Mouse (Mus musculus): ENCODE measurements around the gene Syt1. TPM values are rescaled to one million over a fixed set of nuclear protein-coding genes. Genes with fewer than 3 reads are reported as not detected.

The Syt1 gene
- total RNA-seq, 2 experiments from 2014 or later: 1,117 to 1,180 TPM

GRCm38 (mm10) chr10:108892441-108892840 is 118.3 kb downstream of the Syt1 start:
- no peak for DNase-seq (ENCODE audit: low spot score in 2 of 2)
- intact Hi-C loops (cut with DNase I): no loop called here

DNA sequence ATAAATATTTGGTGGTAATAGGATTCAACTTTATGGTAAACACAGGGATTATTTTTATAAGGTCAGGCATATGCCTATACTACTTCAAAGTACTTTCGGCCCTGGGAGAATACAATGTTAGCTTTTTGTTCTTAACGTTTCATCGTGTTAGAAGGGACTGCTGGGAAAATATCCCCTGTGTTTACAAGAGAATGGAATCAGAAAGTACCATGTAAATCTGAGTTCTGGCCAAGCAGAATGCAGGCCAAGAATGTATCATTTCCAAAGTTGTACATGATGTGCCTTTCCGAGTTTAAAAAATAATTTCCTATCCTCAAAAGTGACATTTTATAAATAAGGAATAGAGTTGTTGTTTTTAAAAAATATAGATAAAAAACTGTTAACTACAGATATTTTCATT is 121.7 kb downstream of the Syt1 start:
- no peak for DNase-seq (ENCODE audit: low spot score in 2 of 2)
- intact Hi-C loops (cut with DNase I): no loop called here

DNA sequence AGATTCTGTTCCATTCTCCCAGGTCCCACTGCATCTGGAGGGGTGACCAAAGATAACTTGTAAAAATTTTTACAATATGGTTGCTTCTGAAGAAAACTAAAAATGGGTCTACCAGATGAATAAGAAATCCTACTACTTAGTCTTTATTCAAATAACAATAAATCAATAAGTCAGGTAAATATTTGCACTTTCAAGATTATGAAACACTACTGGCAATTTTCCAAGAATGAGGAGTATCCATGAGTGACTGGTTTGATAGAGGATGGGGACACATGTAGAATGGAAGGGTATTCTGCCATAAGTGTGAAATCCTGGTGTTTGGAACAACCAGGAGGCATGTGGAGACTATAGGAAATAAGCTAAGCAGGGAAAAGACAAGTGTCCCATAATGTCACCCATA is 124.0 kb downstream of the Syt1 start:
- intact Hi-C loops (cut with DNase I): no loop called here
- DNase-seq (ENCODE audit: low spot score in 2 of 2): no peak

DNA sequence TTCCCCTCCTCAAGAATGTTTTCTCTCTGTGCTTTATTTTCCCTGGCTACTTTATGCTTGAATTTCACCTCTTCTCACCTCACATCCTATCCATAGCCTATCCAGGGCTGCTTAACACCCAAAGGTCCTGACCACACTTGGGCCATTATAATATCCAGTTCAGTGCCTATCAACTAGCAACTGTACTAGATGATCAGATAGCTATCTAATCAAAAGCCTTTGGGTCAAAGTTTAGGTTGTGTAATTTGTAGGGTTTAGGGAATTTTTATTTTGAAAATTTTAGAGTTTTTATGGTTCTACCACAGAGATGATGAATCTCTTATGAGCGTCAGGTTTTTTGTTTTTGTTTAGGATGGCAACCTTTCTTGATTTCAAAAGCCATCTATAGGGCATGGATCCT is 125.0 kb downstream of the Syt1 start:
- intact Hi-C loops (cut with DNase I): no loop called here
- DNase-seq (ENCODE audit: low spot score in 2 of 2): no peak

DNA sequence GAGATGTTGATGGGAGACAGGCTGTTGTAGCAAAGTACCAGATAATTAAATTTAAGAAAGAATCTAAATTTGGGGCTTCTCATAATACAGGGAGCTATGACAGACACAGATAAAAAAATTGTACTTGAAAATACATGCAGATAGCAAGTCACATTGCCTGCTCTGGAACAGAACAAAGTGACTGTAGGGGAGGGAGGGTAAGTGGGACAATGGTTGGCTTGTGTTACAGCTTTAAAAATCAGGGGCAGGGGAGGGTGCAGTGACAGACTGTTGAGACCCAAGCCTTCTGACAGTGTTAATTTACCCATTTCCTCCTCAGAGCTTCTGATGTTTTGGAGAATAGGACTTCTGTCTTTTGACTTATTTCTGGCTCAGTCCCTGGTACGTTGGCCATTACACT is 126.3 kb downstream of the Syt1 start:
- intact Hi-C loops (cut with DNase I): no loop called here
- no peak for DNase-seq (ENCODE audit: low spot score in 2 of 2)

GRCm38 (mm10) chr10:108880372-108880771 is 130.4 kb downstream of the Syt1 start:
- no peak for DNase-seq (ENCODE audit: low spot score in 2 of 2)
- intact Hi-C loops (cut with DNase I): no loop called here

DNA sequence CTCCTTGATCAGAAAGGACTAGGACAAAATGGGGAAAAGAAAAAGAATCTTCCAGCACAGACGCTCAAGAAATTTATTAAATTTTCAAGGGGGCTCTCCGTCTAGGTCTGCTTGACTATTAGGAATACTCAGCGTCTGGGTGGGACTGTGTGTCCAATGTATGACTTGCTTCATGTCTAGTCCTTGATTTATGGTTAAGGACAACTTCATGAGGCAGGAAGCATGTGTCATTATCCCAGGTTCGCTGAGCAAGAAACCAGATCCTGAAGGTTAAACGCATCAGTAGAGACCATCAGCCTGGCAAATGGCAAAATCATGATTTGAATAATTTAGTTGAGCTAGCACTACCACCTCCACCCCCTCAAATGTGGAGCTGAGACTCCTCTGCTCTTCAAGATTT is 135.1 kb downstream of the Syt1 start:
- intact Hi-C loops (cut with DNase I): no loop called here
- no peak for DNase-seq (ENCODE audit: low spot score in 2 of 2)

GRCm38 (mm10) chr10:108874687-108875086 is 136.1 kb downstream of the Syt1 start:
- no peak for DNase-seq (ENCODE audit: low spot score in 2 of 2)
- intact Hi-C loops (cut with DNase I): no loop called here

- intact Hi-C loops (cut with DNase I): no loop called here
- no peak for DNase-seq (ENCODE audit: low spot score in 2 of 2)
Measured at GRCm38 (mm10) chr10:108872359-108872758, 138.4 kb downstream of the Syt1 start.

- no peak for DNase-seq (ENCODE audit: low spot score in 2 of 2)
- intact Hi-C loops (cut with DNase I): no loop called here
Measured at GRCm38 (mm10) chr10:108870586-108870985, 140.2 kb downstream of the Syt1 start.

GRCm38 (mm10) chr10:108868136-108868535 is 142.6 kb downstream of the Syt1 start:
- peak in 1 of 2 experiments; percentile 72 for DNase-seq (ENCODE audit: low spot score in 2 of 2)
- intact Hi-C loops (cut with DNase I): no loop called here

GRCm38 (mm10) chr10:108867202-108867601 is 143.6 kb downstream of the Syt1 start:
- intact Hi-C loops (cut with DNase I): no loop called here
- no peak for DNase-seq (ENCODE audit: low spot score in 2 of 2)

DNA sequence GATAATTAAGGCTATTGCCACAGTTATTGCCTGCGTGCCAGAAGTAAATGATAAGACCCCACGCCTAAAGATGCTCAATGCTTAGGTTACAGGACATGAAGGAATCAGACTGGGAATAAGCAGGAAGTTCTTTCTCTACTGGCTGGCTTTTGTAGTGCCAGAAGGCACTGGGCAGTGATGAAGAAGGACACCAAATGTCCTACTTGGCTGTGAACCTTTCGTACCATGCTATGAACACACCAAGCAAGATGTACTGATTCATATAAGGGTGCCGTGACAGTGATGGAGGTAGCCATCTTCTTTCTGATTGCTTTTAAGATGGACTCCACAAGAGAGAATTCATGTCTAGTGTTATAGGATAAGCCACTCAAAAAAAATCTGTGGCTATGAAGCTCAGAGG is 145.2 kb downstream of the Syt1 start:
- DNase-seq (ENCODE audit: low spot score in 2 of 2): no peak
- intact Hi-C loops (cut with DNase I): no loop called here

DNA sequence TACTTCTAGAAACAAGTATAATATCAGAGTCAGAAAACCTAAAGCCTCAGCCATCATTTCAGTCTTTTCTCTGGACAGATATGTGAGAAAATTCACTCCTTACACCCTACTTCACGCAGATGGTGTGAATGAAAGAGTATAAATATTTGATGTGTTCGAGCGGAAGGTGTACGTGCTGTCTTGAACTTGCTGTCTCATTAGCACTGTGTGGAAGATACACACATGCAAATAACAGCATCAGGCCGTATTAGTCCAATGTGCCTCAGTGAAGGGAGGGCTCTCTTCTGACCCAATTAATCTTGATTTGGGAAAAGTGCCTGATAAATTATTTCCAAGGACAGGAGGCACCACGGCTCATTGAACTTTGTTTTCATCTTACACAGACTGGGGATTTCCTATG is 154.8 kb downstream of the Syt1 start:
- DNase-seq (ENCODE audit: low spot score in 2 of 2): no peak
- intact Hi-C loops (cut with DNase I): no loop called here

GRCm38 (mm10) chr10:108852757-108853156 is 158.0 kb downstream of the Syt1 start:
- DNase-seq (ENCODE audit: low spot score in 2 of 2): no peak

GRCm38 (mm10) chr10:108837434-108837833 is 173.3 kb downstream of the Syt1 start:
- peak in 1 of 2 experiments; percentile 73 for DNase-seq (ENCODE audit: low spot score in 2 of 2)
- intact Hi-C loops (cut with DNase I): no loop called here

More at GRCm38 (mm10) chr10:108852757-108853156, 158.0 kb downstream of the Syt1 start:
- intact Hi-C loops (cut with DNase I): no loop called here

DNA sequence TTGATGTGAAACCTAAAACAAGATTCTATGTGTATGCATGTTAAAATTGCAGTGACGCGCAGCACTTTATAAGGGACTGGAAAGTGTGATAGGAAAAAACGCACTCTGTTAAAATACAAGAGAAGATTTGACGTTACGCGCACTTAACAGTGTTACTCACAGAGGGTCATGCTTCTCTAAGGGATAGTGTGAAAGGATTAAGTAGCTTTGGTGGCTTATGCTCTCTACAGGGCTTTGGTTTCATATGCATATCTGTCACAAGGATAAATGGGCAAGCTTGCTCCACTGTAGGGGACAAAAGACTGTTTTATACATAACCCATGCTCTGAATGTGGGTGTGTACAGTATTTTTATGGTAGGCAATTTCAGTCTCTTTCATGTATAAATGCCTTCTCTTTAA is 178.5 kb downstream of the Syt1 start:
- intact Hi-C loops (cut with DNase I): no loop called here
- no peak for DNase-seq (ENCODE audit: low spot score in 2 of 2)

DNA sequence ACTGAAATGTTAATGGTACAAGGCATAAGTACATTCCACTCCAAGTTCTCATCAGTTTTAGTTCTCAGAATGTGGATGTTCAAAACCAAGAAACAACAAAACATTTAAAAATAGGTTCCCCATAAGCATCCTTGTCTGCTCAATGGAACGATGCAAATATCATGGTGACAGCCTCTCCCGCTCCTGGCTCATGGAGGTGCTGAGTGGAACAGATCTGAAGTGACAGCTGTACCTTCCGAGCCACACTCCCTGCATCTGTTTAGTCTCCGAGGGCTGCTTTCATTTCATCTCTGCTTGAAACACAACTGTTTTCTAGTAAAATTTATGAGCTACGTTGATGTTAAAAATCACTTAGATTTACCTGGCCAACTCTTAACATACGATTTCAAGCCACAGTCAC is 179.0 kb downstream of the Syt1 start:
- no peak for DNase-seq (ENCODE audit: low spot score in 2 of 2)
- intact Hi-C loops (cut with DNase I): no loop called here

DNA sequence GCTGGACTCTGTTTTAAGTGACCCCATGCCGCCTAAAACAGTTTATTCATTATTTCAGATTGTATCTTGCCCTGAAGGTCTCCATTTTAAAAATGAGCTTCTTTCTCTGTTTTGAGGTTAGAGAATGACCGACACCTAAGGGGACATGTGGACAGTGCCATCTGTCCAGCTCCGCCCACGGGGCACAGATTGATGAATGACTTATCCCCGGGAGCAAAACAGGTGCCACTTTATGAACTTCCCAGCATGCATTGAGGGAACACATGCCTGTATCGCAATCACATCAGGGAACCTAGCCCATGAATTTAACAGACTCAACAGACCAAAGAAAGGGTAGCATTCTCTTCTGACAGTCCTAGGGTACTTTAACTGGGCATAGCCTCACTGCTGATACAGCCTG is 188.5 kb downstream of the Syt1 start:
- intact Hi-C loops (cut with DNase I): no loop called here
- DNase-seq (ENCODE audit: low spot score in 2 of 2): no peak

- intact Hi-C loops (cut with DNase I): no loop called here
- no peak for DNase-seq (ENCODE audit: low spot score in 2 of 2)
Measured at GRCm38 (mm10) chr10:108815339-108815738, 195.4 kb downstream of the Syt1 start.

DNA sequence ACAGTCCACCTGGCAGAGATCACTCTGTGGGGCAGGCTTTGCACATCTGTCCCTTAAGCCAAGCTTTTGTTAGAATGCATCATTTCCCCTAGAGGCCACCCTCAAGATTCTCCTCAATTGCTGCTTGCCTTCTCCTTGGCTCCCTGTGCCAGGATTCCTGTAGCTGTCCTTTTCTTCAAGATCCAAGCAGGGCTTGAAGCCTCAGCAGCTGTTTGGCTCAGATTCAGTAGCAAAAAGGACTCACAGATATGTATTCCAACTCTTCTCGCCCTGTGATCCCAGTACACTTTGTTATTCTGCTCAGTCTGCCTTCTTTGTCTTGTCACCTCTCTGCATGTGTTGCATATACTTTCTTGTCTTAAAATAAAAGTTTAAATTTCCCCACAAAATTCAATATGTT is 206.4 kb downstream of the Syt1 start:
- DNase-seq (ENCODE audit: low spot score in 2 of 2): no peak
- intact Hi-C loops (cut with DNase I): no loop called here

GRCm38 (mm10) chr10:108800776-108801175 is 210.0 kb downstream of the Syt1 start:
- intact Hi-C loops (cut with DNase I): no loop called here
- no peak for DNase-seq (ENCODE audit: low spot score in 2 of 2)

DNA sequence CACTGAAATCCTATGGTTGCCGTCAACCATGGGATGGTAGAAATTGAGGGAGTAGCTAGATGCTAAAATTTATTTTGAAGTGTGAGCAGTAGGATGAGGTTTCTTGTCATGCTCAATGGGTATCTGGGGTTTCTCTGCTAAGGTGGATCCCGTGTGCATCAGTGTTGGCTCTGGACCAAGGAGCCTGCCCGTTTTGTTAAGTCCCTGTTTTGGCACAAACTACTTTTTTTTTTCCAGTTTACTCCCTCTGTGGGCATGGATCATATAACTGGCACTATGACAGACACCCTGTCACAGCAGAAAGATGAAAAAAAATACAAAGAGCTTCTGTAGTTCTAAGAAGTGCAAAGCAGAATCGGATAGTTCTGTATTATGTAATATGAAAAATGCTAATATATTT is 212.0 kb downstream of the Syt1 start:
- intact Hi-C loops (cut with DNase I): no loop called here

More for the DNA sequence above, 212.0 kb downstream of the Syt1 start:
- no peak for DNase-seq (ENCODE audit: low spot score in 2 of 2)

All from left cerebral cortex, postnatal 25 days (tissue).